Mouse (Mus musculus) inflammation-experienced regulatory T-cells, adult 16 weeks (primary cell): ENCODE results near the gene Rbmxl2. TPM values are rescaled to one million over a fixed set of nuclear protein-coding genes. Genes with fewer than 3 reads are reported as not detected.

Experiments used
- polyA plus RNA-seq: library from polyadenylated mRNA; unstranded; fragments of 100-300 nt; shearing (Covaris generic); gene quantifications from one replicate; pipeline ENCODE4 v1.2.1, GENCODE M21; 2017

The Rbmxl2 gene
- not detected for polyA plus RNA-seq

DNA sequence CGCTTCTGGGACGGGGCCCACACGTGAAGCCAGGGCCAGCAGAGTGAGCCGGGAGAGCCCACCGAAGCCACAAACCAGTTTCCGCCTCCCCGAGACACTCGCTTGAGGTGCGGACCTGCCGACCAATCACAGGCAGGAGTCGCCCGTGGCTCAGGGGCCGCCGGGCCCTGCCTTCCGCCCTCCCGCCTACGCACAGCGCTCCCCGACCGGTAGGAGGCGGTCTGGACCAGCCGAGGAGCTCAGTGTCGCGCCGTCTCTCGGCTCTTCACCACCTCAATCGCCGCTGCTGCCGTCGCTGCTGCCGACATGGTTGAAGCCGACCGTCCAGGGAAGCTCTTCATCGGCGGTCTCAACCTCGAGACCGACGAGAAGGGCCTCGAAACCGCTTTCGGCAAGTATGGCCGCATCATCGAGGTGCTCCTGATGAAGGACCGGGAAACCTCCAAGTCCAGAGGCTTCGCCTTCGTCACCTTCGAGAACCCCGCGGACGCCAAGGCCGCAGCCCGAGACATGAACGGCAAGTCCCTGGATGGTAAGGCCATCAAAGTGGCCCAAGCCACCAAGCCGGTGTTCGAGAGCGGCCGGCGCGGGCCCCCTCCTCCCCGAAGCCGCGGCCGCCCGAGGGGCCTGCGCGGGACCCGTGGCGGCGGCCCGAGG, at the start of gene Rbmxl2:
Gene Rbmxl2 (plus strand): TSS at position 242 of the 657 bp plus-strand sequence.

DNA sequence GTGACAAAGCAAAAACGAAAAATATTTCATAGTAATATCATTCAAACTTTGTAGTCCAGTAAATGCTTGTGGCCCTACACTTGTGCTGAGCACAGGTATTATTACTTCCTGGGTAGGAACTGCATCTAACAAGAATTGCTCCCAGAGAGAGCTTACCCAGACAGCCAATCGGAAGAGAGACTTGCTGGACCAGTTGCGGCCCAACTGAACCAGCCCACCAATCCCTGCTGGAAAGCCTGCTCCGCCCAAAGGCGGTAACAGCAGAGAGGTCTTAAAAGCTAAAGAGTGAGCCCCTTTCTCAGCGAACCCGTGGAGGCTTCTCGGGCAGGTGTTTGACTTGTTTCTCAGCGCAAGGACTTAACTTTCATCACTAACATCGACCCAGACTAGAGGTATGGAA, 42.6 kb upstream of the Rbmxl2 start, which contains the start of gene Nlrp14:
Gene Nlrp14 (plus strand): TSS at position 301 of the 400 bp plus-strand sequence.

Other genes with a start within 250 kb of the Rbmxl2 start
- gene Olfr6, start 245.5 kb upstream of the Rbmxl2 start, polyA plus RNA-seq: not detected
- not detected for gene Olfr711, start 234.0 kb upstream of the Rbmxl2 start, polyA plus RNA-seq
- gene Olfr2, start 203.4 kb upstream of the Rbmxl2 start, polyA plus RNA-seq: not detected
- gene Olfr713, start 178.3 kb upstream of the Rbmxl2 start, polyA plus RNA-seq: not detected
- not detected for gene Olfr714, start 138.5 kb upstream of the Rbmxl2 start, polyA plus RNA-seq
- gene Olfr17, start 116.2 kb upstream of the Rbmxl2 start, polyA plus RNA-seq: not detected
- not detected for gene Olfr715b, start 99.1 kb upstream of the Rbmxl2 start, polyA plus RNA-seq
- gene Olfr715, start 78.4 kb upstream of the Rbmxl2 start, polyA plus RNA-seq: not detected
- not detected for gene Olfr716, start 71.1 kb upstream of the Rbmxl2 start, polyA plus RNA-seq
- not detected for gene Nlrp14, start 42.5 kb upstream of the Rbmxl2 start, polyA plus RNA-seq
- gene Syt9, start 161.3 kb downstream of the Rbmxl2 start, polyA plus RNA-seq: not detected